Mouse (Mus musculus) common myeloid progenitor, adult 5-6 weeks (primary cell): ENCODE data around the gene 4930402F06Rik. TPM values are rescaled to one million over a fixed set of nuclear protein-coding genes. Genes with fewer than 3 reads are reported as not detected.

Experiments
- ATAC-seq: replicated peaks from 2 replicates; pipeline ENCODE4 v1.8.0; 2016; ENCODE audit warnings: low read depth, mild to moderate bottlenecking, moderate TSS enrichment, inconsistent platforms; ENCODE audit not compliant: poor library complexity, severe bottlenecking
- total RNA-seq: library from RNA; stranded (forward); fragments of 200-1000, 187-1606 nt; gene quantifications from 2 replicates; pipeline ENCODE4 v1.2.3, GENCODE M21; 2017

Gene 4930402F06Rik
- total RNA-seq, 1 experiment from 2014 or later = not detected

DNA sequence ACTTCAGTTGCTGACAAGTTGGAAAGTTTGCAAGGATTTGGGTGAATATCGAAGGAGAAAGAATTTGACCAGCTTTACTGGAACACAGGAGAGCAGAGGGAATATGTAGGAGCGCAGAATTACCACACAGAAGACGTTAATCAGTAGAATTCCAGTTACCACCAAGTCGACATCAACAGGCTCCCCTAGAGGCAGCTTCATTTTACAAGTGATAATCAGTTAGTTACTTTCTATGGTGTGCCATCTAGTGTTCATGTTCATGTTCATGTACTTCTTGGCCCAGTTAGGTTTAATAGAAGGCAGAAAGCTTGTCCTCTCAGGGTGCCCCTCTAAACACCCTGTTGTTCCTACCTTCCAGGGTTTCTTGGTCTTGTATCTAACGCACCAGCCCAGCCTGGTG is 47.8 kb downstream of the 4930402F06Rik start:
- ATAC-seq = peak; percentile 86

DNA sequence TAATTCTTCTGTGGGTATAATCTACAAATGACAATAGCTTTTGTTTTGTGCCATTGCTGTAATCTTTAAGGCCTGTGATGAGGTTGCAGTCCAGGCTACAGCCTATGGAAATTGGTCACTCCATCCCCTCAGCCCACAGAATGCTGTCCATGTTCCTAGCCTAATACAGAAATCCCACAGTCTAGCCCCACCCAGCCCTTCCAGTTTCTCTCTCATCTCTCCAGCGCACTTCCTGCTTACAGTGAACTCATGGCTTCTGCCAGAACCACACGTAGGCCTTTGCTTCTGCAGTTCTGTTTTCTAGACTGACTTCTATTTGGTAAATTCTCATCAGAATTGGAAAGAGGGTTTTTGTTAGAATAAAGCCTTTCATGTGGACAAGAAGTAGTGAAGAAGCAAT is 51.0 kb downstream of the 4930402F06Rik start:
- peak; percentile 54 for ATAC-seq

DNA sequence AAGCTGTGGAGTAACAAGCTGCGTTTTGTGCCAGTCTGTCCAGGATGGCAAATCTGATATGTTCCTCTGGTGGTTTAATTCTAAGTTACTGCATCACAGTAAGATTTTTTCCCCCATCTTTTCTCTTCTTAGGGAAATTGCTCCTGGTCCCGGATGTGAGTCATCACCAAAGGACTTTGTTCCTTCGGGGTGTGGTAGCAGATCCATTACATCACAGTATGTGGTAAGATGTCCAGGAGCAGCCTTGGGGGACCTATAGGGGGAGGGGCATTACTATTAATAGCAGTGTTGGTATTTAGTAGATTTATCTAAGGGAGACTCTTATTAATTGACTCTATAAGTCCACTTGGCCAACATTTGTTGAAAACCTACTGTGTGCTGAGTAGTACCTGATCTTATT is 54.4 kb downstream of the 4930402F06Rik start:
- ATAC-seq = no peak

DNA sequence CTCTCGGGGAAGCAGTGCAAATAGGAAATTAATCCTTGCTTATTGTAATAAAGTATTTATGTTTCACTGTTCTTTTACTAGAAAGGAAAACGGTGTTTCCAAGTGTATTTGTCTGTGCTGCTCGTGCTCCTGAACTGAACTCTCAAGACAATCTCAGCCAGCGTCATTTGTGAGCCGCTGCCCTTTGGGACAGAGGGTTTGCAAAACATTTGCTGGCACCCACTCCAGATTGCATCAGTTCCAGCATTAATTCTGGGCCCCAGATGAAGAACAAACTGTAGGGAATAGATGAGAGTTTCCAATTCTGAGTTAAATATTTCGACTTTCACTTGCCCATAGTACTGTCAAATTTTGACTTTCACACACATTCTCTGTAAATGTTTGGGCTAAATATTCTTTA is 58.3 kb downstream of the 4930402F06Rik start:
- ATAC-seq = no peak

DNA sequence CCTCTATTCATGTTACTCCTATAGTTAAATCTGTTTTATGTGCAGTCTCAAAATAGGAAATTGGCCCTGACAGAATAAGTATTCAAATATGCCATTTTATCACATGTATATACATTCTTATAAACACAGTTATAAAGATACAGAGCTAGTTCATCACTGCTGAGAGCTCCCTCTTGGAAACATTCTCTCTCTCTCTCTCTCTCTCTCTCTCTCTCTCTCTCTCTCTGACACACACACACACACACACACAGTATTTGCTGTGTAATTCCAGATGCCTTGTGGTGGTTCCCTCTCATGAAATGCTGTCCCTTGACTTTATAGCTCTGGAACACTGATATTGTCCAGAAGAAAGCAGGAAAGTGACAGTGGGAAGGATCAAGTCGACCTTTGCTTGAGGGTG is 58.9 kb downstream of the 4930402F06Rik start:
- no peak for ATAC-seq

DNA sequence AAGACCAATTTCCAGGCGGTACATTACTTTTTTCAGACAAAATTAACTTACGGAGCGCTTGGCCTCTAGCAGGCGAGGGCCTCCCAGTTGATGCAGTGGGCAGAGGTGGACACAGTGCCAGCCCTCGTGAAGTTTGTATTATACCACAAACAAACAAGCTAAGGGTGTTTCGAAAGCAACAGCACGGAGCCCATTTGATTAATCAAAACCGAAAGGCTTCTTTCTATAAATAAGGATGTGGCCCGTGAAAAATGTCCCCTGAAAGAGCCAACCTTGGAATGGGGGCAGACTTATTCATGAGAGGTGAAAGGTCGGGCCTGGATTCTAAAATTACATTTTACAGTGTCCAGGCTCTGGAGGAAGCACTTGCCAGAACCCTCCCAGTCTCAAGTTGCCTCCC is 59.6 kb downstream of the 4930402F06Rik start:
- no peak for ATAC-seq

DNA sequence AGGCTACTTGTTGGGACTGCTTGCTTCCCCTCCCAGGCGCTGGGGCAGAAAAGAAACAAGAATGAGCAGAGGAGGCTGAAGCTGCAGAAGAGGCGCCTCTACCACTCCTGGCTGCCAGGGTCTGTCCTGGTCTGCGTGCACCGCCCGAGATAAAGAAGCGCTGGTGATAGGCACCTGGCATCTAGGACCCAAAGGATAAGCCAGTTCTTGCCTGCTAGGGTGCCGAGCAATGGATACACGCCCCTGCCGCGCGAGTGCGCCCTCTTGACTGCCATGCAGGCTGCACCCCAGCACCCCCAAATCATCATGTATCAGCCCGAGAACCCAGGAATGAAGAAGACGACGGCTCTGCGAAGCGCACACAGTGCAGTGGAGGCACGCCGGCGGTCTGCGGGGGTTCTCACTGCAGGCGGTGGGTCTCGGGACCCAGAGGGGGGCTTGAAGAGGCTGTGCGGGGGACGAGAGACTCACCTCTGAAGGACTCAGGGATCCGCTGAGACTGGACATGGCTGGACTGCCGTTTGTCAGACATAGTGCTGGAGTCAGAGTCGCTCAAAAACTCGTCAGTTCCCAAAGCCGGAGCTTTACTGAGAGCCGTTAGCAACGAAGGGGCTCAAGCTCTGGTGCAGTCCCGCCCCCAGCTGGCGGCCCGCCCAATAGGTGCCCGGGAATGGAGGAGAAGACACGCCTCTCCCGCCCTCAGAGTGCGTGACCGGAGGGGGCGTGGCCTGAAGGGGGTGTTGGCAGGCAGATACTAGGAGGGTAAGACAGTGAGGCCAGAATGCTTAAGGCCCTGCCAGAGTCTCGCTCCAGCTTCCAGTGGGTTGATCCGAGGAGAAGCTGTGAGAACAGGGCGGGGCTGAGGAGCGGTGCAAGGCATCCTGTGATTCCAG is 60.3 kb downstream of the 4930402F06Rik start, which contains the start of gene Stom:
TSS of gene Stom (minus strand) at position 589 of the 893 bp plus-strand sequence.
- peak; percentile 92 for ATAC-seq

DNA sequence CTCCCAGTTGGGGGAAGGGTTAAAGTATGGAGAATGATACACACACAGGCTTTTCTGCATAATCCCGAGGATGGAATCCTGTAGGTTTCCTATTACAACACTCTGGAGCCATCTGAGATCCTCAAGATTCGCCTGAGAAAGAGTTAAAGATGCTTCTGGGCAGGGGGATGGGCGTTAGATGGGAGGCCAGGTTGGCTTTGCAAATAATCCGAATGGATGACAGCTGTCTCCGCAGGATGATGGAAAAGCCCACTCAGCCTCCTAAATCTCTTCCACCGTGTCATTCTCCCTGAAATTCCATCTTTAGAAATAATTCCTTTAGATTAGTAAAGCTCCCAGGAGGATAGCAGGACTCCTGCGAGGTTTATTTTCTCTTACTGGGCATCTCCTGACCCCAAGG is 61.4 kb downstream of the 4930402F06Rik start:
- no peak for ATAC-seq

DNA sequence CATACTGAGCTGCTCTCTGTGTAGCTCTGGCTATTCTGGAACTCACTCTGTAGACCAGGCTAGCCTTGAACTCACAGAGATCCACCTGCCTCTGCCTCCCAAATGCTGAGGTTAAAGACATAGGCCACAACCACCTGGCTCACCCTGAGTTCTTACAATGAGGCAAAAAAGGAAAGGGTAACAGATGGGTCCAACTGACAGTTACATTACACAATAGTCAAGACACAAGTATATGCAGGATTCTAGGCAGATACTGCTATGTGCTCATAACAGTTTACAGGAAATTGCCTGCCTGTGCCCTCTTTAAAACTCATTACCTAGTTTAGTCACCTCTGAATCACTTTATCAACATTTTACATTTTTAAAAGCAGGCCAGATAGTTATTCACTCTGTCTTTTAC is 63.3 kb downstream of the 4930402F06Rik start:
- ATAC-seq = no peak

DNA sequence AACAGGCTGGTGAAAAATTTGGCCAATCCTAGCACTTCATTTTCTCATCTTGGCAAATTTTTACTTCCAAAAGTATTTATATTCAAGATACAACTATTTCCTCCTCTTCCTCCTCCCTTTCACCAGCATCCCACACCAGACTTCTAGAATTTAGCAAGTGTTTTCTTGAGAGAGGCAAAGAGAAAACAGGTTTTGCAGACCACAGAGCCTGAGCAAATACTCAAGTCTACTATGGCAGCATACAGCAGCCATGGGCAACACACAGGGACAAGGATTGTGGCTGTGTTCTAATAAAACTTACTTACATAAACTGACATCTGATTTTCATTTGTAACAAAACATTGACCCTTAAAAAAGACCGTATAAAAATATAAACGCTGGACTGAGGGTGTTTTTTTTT is 65.8 kb downstream of the 4930402F06Rik start:
- ATAC-seq = no peak

DNA sequence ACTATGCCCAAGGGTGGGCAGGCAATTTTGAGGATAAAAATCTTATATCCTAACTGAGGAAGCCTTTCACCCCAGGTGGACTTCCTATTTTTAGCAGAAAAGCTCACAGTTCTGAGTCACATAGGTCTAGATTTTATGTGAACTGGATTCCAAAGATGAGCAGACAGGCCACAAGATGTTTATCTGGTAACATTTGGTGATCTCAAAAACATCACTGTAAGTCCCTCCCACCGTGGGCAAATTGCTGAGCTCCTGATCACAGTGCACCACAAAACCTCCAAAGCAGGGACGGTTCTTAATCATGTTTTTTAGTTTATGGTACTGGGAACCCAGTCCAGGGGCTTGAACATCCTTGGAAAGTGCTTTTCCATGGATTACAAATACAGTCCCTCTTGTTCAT is 67.9 kb downstream of the 4930402F06Rik start:
- no peak for ATAC-seq

DNA sequence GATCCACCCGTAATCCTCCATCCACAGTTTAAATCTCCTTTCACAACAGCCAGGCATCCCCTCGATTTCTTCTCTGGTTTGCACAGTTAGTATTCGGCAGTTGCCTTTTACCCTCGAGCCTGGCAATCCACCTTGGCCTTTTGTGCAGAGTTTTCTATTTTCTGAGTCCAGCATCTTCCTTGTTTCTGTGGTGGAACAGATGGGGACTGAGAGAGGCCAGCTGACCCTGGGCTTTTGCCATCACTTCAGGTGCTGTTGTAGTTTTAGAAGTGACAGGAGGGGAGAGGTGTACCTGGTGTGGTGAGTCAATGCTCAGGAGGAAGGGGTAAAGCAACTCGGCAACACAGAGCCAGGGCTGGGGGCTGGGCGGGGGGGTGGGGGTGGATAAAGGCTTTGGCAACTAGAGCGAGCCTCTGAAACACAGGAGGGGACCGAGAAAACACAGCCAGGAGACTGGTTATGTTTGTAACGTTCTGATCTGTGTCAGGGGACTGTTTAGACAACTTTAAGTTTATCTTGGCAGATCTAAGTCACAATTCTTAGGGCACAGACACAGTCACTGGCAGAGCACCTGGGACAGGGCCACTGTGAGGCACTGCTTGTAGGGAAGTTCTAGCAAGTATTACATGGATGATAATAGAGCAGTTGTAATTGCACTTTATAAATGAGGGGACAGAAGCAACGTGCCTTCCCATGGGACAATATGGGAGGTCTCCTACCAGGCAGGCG is 68.7 kb downstream of the 4930402F06Rik start:
- no peak; the same call in 1 of the 2 replicates for ATAC-seq

DNA sequence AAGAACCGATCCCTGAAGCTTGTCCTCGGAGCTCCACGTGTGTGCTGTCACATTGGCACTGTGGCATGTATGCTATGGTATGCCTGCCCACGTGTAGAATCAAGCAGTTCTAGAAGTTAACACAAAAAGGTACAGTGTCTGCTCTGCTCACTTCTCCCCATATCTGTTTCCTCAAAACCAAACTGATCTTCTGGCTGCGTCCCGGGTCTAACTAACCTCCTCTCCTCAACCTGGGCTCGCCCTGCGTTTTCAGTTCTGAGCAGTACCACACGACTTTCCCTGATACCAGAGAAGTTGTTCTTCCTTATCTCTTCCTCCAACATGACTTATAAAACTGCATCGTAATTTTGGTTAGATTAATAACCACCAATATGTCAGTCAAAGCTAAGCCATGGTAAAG is 69.4 kb downstream of the 4930402F06Rik start:
- ATAC-seq = peak; percentile 88

DNA sequence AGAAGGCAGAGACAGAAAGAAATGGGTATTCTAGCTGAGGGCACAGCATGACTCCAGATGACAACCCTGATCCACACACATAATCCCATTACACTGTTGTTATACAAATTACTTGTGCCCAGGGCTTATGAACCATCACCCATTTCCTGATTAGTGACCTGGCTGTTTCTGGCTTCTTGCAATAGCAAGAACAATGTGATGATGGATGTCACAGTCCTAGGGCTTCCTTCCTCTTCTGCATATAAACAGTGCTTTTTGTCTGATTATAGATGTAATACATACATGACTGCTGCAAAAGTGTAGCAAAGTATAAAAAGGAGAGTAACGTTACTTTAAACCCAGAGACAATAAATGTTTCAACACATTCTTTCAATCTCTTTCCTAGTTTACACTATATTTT is 70.0 kb downstream of the 4930402F06Rik start:
- ATAC-seq = 0 out of 2 replicates have a peak, but pooled peaks have one; percentile 13

DNA sequence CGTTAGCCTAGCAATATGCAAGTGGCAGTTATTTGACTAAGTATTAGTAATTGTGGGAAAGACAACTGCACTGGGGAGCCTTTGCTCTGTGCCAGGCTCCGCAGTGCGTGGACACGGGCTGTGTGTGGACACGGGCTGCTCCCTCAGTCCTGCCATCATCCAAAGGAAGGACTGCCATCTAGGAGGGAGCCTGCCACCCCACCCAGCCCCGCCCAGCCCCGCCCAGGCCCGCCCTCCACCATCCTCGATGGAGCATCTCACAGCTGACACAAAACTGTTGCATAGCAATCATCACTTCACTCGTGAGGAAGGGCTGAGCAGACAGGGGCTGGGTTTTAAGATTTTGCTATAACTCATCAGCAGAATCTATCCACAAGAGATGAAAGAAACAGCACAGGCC is 71.0 kb downstream of the 4930402F06Rik start:
- ATAC-seq = no peak

Other genes with a start within 250 kb of the 4930402F06Rik start
- 136 and 137 TPM in 2 replicates for gene Rab14, start 196.1 kb downstream of the 4930402F06Rik start, total RNA-seq
- gene Gsn, start 140.8 kb downstream of the 4930402F06Rik start, total RNA-seq = 8.9 and 9.7 TPM in 2 replicates
- gene Stom, start 60.2 kb downstream of the 4930402F06Rik start, total RNA-seq = 76.2 and 80.6 TPM in 2 replicates
- gene 4930568D16Rik, start 29.4 kb downstream of the 4930402F06Rik start, total RNA-seq = not detected in 2 replicates
- 64.2 and 72.5 TPM in 2 replicates for gene Ggta1, start 66.1 kb upstream of the 4930402F06Rik start, total RNA-seq
- gene Dab2ip, start 161.1 kb upstream of the 4930402F06Rik start, total RNA-seq = 4.2 and 10.1 TPM in 2 replicates